Mouse (Mus musculus) cerebellum, postnatal 10 days (tissue): ENCODE results near the gene Map7d2.
"Not testable (repeated sequence)": the region's sequence is repeated elsewhere in the genome, so short reads cannot be mapped to it uniquely, and the experiment has no call there.

Source experiments
- DNase-seq, 2 experiments: peaks; one replicate each; pipeline ENCODE4 v3.0.0; 2021; ENCODE audit warnings: mixed read lengths in 2 of 2

Gene Map7d2

GRCm38 (mm10) chrX:159414130-159414828, at the start of gene Map7d2:
Gene Map7d2 (plus strand): TSS chrX:159414572.
- DNase-seq, result peak; percentile 71 to 78

- peak; percentile 73 to 78 for DNase-seq
Observed at GRCm38 (mm10) chrX:159371831-159372752, 42.3 kb upstream of the Map7d2 start, which contains the start of gene Eif1ax. Gene Eif1ax (plus strand): TSS chrX:159372178.

- no peak for DNase-seq
Observed at GRCm38 (mm10) chrX:159372753-159373144, 41.6 kb upstream of the Map7d2 start.

GRCm38 (mm10) chrX:159387105-159387504, 27.3 kb upstream of the Map7d2 start:
- no peak for DNase-seq

GRCm38 (mm10) chrX:159388953-159389352, 25.4 kb upstream of the Map7d2 start:
- peak; percentile 33 to 78 for DNase-seq

GRCm38 (mm10) chrX:159390347-159390962, 23.9 kb upstream of the Map7d2 start:
- DNase-seq, result no peak

DNA sequence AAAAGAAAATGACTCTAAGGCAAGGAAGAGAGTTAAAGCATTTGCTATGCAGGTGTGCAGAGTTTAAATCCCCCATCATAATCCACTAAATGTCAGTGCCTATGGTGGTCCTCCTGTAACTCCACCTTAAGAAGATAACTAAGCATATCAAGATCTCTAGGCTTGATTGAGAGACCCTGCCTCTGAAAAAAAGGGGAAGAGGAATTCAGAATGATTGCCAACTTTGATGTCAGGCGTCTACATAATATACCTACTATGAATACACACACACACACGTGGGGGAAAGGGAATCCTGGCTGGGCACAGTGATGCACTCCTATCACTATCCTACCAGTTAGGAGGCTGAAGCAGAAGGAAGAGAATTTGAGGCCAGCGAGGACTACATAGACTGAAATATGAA, 23.1 kb upstream of the Map7d2 start:
- DNase-seq, result no peak

GRCm38 (mm10) chrX:159409253-159409652, 5.1 kb upstream of the Map7d2 start:
- DNase-seq, result peak; percentile 60 to 75

- peak; percentile 49 to 51 for DNase-seq
Observed at GRCm38 (mm10) chrX:159414829-159415673, 679 bp downstream of the Map7d2 start.

DNA sequence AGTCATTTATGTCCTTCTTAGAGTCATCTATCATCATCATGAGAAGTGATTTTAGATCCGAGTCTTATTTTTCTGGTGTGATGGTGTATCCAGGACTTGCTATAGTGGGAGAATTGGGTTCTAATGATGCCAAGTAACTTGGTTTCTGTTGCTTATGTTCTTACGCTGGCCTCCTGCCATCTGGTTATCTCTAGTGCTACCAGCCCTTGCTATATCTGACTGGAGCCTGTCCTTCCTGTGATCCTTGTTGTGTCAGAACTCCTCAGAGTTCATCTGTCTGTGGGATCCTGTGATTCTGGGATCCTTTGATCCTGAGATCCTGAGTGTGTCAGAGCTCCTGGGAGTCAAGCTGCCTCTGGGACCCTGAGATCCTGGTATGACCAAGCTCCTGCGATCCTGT, 16.1 kb downstream of the Map7d2 start:
- DNase-seq, result not testable (repeated sequence)

- peak; percentile 55 to 67 for DNase-seq
Observed at GRCm38 (mm10) chrX:159442128-159442527, 27.8 kb downstream of the Map7d2 start.

- no peak for DNase-seq
Observed at GRCm38 (mm10) chrX:159447133-159447532, 32.8 kb downstream of the Map7d2 start.

DNA sequence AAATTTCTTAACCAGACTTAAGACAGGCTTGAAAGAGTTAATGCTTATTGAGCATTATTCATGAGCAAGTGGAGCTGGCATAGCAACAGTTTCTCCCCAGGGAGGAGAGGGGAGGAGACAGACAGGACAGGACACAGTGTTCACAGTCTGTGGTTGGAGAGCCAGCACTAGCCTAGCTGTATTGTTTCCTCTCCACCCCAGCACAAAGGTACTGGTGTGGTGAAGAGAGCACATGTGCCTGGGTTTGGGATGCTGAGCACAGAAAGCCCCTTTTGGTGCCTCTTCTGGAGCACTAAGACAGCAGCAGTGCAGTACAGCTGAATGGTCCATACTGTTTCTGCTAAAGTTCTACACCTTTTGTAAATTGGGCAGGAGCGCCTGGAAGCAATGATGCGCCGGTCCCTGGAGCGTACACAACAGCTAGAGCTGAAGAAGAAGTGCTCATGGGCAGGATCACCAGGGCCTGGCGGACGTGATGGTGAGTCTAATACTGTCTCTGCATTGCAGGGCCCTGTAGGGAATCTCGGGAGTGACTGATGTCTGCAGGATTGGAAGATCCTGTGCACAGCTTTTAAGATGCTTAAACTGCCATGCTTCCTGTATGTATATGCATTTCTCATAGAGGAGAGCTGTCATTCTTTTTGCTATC, 44.8 kb downstream of the Map7d2 start:
- DNase-seq, result peak; percentile 51 to 60

DNA sequence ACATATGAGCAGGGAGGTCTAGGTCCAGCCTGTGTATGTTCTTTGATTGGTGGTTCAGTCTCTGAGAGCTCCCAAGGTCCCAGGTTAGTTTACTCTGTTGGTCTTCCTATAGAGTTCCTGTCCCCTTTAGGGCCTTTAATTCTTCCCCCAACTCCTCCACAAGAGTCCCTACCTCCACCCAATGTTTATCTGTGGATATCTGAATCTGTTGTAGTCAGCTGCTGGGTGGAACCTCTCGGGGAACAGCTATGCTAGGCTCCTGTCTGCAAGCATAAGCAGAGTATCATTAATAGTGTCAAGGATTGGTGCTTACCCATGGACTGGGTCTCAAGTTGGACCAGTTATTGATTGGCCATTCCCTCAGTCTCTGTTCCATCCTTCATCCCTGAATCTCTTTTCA, 60.4 kb downstream of the Map7d2 start:
- DNase-seq, result no peak

- not testable (repeated sequence) for DNase-seq
Observed at GRCm38 (mm10) chrX:159478243-159478940, 64.0 kb downstream of the Map7d2 start.

GRCm38 (mm10) chrX:159484247-159484646, 69.9 kb downstream of the Map7d2 start:
- no peak for DNase-seq

GRCm38 (mm10) chrX:159503181-159503580, 88.8 kb downstream of the Map7d2 start:
- DNase-seq, result no peak

DNA sequence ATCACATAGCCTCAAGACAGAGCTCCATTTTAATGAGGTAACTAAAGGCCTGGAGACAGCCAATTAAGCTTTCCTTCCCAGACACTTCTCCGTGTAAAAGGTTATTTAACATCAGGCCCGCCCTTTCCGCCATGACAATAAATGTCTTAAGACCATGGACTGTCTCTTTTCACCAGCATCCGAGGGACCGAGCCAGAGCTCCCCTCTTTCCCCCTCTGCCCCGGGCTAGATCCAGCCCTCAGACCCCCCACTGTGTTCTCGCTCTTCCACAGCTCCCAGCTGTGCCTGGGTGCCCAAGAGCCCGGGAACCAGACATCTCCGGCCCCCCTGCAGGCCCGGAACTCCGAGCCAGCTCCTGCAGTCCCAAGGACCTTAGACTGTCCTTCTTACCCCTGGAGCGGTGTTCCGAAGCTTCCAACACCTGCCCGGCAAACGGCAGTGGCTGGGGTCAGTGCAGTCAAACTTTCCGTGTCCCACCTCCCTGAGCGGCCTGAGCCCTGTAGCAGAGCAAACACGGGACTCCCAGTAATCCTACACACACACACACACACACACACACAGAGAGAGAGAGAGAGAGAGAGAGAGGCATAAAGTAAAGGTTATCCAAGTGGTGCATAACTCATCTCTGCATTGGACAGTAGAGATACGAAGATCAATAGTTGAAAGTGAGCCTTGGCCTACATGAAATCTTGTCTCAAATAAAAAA, 94.1 kb downstream of the Map7d2 start:
- DNase-seq, result no peak

GRCm38 (mm10) chrX:159509042-159509441, 94.7 kb downstream of the Map7d2 start:
- no peak for DNase-seq
